Mouse (Mus musculus): ENCODE measurements around the gene Col26a1. TPM values are rescaled to one million over a fixed set of nuclear protein-coding genes. Genes with fewer than 3 reads are reported as not detected.

Col26a1 gene
- total RNA-seq, 2 experiments from 2014 or later, result not detected

GRCm38 (mm10) chr5:136882055-136882787 is 788 bp downstream of the Col26a1 start:
- no peak for ATAC-seq (replicated peaks; ENCODE audit: poor library complexity)

- peak; percentile 72 for ATAC-seq (replicated peaks; ENCODE audit: poor library complexity)
Observed at GRCm38 (mm10) chr5:136881380-136882009, 1.5 kb downstream of the Col26a1 start.

GRCm38 (mm10) chr5:136880101-136880500 is 2.9 kb downstream of the Col26a1 start:
- no peak for ATAC-seq (replicated peaks; ENCODE audit: poor library complexity)

DNA sequence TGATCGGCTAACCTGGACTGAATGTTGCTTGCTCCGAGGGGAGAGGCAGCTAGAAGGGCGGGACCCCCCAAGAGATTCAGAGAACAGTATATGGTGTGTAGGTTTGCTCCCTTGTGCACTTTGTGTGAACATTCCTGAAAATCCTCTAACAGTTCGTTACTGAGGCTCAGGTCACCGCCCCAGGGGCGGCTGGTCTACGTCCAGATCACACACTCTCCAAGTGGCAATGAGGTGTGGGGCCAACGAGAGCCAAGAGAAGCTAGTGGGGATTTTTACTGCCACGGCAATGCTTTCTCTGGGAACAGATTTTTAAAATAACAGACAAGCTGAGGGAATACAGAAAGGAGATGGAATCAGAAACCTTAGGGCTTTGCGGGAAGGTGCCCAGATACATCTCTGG is 8.7 kb downstream of the Col26a1 start:
- no peak for ATAC-seq (replicated peaks; ENCODE audit: poor library complexity)

- no peak for ATAC-seq (replicated peaks; ENCODE audit: poor library complexity)
Observed at GRCm38 (mm10) chr5:136872417-136872816, 10.6 kb downstream of the Col26a1 start.

DNA sequence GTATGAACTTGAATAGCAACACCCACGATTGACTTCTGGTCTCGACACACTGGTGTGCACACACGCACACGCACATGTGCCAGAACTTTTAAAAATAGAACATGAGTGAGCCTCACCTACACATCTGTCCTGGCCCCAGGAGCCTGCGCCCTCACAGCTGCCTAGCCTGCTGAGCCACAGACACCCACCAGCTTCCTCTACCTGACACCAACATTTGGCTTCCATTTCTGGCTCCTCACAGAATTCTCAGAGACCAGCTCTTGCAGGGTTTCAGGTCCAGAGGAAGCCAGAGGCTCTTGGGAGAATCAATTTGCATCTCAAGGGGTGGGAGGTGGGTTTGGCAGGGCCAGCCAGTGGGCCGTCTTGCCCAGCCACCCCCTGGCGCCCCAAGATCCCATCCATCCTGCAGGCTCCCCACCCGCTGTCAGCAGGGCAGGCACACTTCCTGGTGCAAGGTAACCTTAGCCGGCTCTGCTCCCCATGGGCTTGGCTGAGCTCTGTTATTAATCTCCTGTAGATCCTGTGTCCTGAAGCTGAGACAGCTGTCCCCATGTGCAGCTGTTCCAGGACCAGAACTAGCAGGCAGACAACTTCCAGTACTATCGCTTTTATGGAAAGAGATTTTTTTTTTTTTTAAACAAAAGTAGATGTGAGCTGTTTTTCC is 13.4 kb downstream of the Col26a1 start:
- no peak for ATAC-seq (replicated peaks; ENCODE audit: poor library complexity)

GRCm38 (mm10) chr5:136867706-136868105 is 15.3 kb downstream of the Col26a1 start:
- no peak for ATAC-seq (replicated peaks; ENCODE audit: poor library complexity)

GRCm38 (mm10) chr5:136863961-136864674 is 18.9 kb downstream of the Col26a1 start:
- ATAC-seq (replicated peaks; ENCODE audit: poor library complexity), result peak; percentile 73

DNA sequence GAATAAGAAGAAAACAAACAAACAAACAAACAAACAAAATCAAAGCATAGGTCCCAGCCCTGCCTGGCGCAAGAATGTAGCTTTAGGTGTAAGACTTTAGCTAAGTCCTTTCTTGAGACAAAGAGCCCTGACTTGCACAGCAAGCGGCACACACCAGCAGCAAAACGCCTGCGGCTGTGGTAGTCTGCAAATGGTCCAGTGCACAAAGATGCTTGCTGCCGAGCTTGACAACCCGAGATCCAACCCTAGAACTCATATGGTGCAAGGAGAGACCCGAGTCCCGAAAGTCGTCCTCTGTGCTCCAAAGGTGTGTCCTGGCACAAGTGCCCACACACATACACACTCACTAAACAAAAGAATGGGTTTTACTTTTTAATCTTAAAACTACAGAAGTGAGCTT is 19.7 kb downstream of the Col26a1 start:
- no peak for ATAC-seq (replicated peaks; ENCODE audit: poor library complexity)

GRCm38 (mm10) chr5:136862806-136863205 is 20.2 kb downstream of the Col26a1 start:
- ATAC-seq (replicated peaks; ENCODE audit: poor library complexity), result no peak

- ATAC-seq (replicated peaks; ENCODE audit: poor library complexity), result no peak
Observed at GRCm38 (mm10) chr5:136861191-136861940, 21.6 kb downstream of the Col26a1 start.

DNA sequence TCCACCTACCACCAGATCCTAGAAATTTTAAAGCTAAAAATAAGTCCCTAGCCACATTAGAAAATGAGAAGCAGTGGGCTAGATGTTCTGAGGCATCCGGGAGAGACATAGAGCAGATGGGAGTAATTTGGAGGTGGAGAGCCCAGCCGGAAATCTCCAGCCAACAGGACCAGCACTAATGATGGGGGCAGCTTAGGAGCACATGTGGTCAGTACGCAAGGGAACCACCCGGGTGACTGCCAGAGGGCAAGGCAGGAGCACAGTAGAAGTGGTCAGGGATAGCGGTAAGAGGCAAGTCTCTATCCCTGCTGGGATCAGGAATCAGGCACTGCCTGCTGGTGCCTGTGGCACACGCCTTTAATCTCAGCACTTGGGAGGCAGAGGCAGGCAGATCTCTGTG is 32.3 kb downstream of the Col26a1 start:
- no peak for ATAC-seq (replicated peaks; ENCODE audit: poor library complexity)

DNA sequence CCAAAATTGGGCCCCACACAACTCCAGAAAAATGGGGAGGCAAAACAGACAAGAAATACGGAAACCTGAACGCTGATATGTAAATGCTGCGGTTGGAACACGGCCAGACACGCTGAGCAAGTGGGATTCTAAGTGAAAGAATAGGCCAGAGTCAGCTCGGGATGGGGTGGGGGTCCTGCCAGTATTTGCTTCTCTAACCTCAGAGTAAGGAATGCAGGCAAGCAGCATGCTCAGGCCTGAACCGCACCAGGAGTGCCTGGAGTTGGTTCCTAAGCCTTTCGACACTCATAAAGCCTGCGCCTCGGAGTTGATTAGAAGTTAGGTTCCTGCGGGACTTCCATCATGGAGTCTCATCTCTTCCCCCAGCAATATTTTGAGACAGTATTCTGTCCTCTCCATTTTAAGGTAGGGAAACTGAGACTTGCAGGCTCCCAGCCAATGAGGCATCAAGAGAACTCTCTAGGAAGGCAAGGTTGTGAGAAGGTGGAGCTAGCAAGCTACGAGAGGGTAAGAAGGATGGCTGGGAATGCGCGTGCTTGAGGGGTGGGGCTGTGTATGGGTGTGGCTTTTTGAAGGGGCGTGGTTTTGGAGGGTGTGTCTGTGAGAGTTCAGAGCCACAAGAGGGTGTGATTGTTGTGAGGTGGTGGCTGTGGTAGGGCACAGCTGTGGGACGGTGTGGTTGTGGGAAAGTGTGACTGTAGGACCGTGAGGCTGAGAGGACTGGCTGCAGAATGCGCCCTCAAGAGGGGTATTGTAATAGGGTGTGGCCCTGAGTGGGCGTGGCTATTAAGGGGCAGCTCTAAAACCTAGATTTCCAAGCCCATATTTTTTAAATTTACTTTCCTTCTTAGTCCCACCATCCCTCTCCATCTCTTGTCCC is 36.4 kb downstream of the Col26a1 start:
- ATAC-seq (replicated peaks; ENCODE audit: poor library complexity), result 0 out of 2 replicates have a peak, but pooled peaks have one; percentile 11

DNA sequence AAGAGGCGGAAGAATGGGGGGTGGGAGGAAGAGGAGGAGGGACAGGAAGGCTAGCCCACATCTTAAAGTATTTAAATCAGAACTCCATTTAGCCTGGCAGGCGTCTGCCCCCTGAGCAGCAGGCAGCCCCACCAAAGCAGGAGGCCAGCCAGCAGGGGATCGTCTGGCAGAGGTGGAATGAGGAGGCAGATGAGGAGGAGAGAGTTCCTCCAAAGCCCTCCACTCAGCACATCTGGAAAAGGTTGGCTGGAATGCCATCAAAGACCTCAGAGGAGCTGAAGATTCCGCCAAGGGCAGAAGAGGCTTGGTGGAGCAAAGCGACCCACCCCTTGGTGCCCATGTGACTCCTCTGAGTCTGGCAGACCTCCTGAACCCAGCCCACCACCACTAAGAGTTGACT is 39.1 kb downstream of the Col26a1 start:
- ATAC-seq (replicated peaks; ENCODE audit: poor library complexity), result no peak

DNA sequence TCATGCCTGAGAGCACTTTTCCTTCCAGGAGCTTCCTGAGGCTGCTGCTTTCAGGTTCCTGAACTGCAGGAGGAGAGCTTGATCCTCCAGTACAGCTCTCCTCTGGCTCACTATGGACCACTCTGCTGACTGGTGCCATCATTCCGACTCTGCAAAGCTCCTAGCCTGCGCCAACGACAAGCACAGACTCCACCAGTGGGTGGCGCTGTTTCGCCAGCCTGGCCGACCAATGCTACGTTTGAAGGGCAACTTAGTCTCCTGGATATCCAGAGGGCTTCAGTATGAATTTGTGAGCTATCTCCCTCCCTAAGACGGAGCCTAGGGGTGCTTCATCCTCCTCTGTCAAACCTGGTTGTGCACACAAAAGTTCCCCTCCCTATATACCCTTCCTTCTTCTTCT is 43.0 kb downstream of the Col26a1 start:
- peak; percentile 61 for ATAC-seq (replicated peaks; ENCODE audit: poor library complexity)

- ATAC-seq (replicated peaks; ENCODE audit: poor library complexity), result no peak
Observed at GRCm38 (mm10) chr5:136833053-136833452, 50.0 kb downstream of the Col26a1 start.

DNA sequence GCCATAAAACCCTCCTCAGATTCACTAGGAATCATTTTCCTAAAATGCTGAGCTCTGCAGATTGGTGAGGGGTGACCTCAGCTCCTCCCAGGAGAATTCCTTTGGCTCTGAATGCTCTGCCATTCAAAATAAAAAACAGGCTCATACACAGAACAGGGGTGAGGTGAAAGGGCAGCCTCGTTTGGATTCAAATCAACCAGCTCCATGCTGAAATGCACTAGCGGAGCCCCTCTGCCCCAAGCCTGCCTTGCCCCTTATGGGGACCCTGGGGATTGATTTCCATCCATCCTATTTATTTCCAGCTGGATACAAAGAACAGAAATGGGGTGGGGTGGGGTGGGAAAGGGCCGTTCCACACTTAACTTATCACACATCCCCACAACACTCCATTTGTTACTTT is 52.9 kb downstream of the Col26a1 start:
- ATAC-seq (replicated peaks; ENCODE audit: poor library complexity), result no peak

DNA sequence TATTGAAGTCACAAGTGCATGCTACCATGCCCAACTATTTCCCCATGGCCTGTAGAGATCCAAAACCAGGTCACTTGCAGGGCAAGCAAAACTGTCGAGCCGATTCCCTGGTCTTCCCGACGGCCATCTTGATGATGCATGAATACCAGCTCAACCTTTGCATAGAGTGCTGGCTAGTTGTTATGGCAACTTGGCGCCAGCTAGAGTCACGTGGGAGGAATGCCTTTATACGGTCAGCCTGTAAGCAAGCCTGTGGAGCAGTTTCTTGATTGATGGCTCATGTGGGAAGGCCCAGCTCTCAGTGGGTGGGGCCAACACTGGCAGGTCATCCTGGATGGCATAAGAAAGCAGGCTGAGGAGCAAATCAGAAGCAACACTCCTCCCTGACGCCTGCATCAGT is 61.0 kb downstream of the Col26a1 start:
- ATAC-seq (replicated peaks; ENCODE audit: poor library complexity), result no peak

- no peak for ATAC-seq (replicated peaks; ENCODE audit: poor library complexity)
Observed at GRCm38 (mm10) chr5:136820911-136821310, 62.1 kb downstream of the Col26a1 start.

DNA sequence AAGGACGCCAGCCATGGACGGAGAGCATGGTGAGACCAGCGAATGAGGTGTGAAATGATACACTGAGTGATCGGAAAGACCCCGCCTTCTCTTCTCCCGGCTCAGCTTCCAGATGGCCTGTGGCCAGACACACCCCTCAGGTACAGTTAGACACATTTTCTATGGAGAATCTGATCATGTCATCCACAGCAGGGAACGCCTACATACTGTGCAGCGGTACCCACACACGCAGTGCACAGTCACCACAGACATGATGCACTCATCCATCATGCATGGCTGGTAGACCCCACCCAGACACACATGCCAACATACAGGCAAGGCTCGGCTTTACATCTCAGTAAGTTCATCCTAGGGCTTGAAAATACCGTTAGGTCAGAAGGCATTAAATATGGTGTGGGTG is 63.3 kb downstream of the Col26a1 start:
- no peak for ATAC-seq (replicated peaks; ENCODE audit: poor library complexity)
